Mouse (Mus musculus): Measurements from ENCODE around the gene Hist1h1t.
"Not testable (repeated sequence)": the region's sequence is repeated elsewhere in the genome, so short reads cannot be mapped to it uniquely, and the experiment has no call there.

Hist1h1t gene

DNA sequence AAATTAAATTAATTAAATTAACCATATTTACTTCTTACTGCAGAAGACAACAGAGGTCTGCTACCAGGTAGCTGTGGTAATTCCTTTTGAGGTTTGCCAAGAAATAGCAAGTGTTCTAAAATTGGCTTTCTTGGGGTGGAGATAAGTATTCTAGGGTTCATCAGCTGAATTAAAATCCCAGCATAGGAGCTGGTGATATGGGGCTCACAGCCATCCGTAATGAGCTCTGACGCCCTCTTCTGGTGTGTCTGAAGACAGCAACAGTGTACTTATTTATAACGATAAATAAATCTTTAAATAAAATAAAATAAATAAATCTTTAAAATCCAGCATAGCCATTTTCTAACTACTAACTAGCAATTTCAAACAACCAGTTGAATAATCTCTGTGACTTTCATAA, 4.2 kb downstream of the Hist1h1t start:
- DNase-seq (ENCODE audit: low spot score), result no peak

GRCm38 (mm10) chr13:23700786-23701520, 5.3 kb downstream of the Hist1h1t start:
- DNase-seq (ENCODE audit: low spot score), result peak; percentile 81

DNA sequence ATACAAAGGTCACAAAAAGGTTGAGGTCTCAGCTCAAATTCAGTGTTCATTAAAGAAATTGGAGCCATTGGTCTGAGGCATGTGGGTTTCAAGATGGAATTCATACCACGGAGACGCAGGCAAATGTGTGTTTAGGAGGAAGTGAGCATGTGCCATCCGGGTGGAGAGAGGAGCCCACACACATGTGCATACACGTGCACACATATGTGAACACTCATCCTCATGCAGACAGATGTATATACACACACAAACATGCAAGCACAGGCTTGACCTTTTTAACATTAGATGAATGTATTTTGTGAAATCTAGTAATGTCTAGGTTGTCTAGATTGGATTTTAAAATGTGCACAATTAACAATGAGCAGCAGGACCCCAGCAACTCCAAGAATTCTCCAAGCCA, 6.6 kb downstream of the Hist1h1t start:
- no peak for DNase-seq (ENCODE audit: low spot score)

- DNase-seq (ENCODE audit: low spot score), result not testable (repeated sequence)
Measured at GRCm38 (mm10) chr13:23702801-23703200, 7.2 kb downstream of the Hist1h1t start.

GRCm38 (mm10) chr13:23705751-23706356, 10.2 kb downstream of the Hist1h1t start:
- no peak for DNase-seq (ENCODE audit: low spot score)

DNA sequence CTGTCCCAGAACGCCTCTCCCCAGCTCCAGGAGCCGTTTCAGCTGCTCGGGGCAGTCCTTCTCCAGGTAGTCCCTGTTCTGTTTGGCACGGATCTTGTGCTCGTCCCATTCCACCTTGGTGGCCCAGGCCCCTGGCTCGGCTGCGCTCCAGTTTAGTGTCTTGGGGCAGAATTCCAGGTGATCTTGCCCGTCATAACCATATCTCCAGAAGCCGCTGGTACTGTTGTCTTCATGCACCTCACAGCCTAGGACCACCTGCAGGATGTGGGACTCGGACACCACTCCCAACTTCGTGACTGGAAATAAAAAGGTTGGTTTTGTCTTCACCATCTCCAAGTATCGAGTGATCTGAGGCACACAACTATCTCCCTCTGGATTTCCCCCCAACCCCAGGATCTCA, 11.2 kb downstream of the Hist1h1t start:
- no peak for DNase-seq (ENCODE audit: low spot score)

DNA sequence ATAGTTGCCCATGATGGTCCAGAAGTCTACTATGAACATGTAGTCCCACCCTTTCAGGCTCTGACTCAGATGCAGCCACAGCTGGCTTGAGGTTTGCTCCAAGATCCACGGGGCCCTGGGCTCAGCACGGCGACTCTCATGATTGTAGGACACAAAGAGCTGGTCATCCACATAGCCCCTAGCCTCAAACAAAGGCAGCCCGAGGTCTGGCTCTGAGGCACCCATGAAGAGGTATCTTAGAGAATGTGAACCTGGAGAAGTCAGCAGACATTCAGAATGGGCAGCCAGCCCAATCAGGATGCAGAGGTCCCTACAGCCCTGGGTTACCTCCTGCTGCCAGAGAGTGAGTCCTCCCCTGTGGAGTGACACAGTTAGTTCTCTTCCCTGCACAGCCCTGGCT, 12.4 kb downstream of the Hist1h1t start:
- no peak for DNase-seq (ENCODE audit: low spot score)

DNA sequence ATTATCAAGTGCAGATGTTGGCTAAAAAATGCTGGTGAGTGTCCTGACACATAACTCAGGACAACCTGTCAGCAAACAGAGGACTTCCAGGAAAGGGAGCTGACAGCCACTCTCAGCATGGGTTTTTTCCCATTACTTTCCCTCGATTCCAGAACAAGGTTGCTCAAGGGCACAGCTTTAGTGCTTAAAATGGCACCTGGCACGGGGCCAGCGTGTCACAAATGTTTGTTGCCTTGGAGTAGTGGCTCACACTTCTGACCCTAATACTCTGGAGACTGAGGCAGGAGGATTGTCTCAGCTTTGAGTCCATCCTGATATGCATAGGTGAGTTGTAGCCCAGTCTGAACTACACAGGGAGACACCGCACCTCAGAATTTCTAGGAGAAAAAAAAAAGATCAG, 13.0 kb downstream of the Hist1h1t start:
- DNase-seq (ENCODE audit: low spot score), result no peak

- peak; percentile 44 for DNase-seq (ENCODE audit: low spot score)
Measured at GRCm38 (mm10) chr13:23709714-23710373, 14.2 kb downstream of the Hist1h1t start.

GRCm38 (mm10) chr13:23710374-23711089, 14.9 kb downstream of the Hist1h1t start, which contains the start of gene Hfe:
Gene Hfe (minus strand): TSS chr13:23710854.
- peak; percentile 76 for DNase-seq (ENCODE audit: low spot score)

- DNase-seq (ENCODE audit: low spot score), result no peak
Measured at GRCm38 (mm10) chr13:23716261-23717042, 20.8 kb downstream of the Hist1h1t start.

DNA sequence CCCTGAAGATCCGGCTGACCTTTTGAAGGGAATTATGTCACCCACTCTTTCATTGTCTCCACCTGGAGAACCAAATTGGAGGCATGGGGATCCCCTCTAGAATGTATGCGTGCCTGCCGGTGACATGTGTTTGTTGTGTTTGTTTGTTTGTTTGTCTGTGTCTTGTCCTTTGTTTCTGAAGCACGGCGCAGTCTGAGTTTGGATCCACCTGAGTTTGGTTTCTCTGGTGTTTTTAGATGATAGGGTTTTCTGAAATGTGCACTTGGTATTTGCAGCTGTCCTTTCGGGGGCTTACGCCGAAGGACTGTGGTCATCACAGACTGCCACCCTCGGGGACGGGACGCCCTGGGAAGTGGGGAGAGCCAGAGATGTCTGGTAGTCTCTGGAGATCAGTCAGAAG, 21.6 kb downstream of the Hist1h1t start:
- DNase-seq (ENCODE audit: low spot score), result no peak

DNA sequence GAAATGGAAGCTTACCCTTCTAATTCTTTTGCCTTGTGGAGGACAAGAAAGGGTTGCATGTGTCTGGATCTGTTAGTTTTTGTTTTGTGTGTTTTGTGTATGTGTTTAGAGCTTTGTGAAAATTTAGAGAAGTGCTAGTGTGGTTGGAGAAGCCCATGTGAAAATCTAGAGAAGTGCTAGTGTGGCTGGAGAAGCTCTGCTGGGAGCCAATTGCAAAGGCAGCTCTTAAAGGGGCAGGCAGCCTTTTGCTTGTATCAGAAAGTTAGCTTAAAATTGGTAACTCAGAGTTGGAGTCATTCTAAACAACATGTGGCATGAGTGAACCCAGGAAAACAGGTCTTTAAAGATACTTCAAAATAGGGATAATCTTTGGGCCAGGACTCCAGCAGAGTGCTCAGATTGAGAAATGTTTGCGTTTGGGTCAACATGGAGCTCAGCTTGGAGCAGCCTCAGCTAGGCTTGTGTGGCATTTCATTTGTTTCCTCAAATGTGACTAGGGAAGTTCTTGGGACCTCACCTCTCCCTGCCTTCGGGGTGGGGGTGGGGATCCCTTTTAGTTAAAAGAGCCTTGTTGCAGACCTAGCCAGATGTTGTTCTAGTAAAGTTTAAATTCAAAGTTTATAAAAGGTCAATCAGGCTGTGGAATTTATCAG, 22.1 kb downstream of the Hist1h1t start:
- not testable (repeated sequence) for DNase-seq (ENCODE audit: low spot score)

DNA sequence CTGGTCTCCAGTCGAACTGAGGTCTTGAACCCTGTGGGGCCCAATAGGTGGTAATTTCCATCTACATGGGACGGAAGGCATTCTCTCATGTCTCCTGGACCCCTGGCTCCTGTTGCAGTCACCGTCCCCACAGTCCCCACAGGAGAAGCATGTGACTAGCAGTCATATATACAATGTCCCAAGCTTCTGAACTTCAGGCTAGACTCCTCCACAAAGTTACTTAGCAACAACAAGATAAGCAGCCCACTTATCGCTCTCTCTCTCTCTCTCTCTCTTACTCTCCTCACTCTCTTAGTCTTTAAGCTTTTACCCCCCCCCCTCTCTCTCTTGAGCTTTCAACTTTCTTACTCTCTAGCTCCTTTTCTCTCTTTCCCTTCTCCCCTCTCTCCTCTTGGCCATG, 28.6 kb downstream of the Hist1h1t start:
- DNase-seq (ENCODE audit: low spot score), result no peak

DNA sequence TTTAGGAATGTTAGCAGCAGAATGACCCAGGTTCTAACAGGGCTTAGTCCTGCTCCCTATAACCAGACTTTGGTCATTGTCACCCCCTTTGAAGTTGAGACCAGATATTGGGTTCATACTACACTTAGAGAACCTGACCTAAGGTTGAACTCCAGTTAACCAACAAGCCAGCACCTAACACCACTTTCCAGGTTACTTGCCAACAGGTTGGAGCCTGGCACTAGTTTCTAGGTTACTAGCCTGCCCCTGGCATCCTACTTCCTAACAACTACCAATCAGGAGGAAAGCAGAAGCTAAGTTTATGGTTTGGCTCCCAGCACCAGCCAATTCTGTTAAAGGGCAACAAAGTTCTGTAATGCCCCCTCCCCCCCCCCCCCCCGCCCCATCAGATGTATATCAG, 29.6 kb downstream of the Hist1h1t start:
- no peak for DNase-seq (ENCODE audit: low spot score)

DNA sequence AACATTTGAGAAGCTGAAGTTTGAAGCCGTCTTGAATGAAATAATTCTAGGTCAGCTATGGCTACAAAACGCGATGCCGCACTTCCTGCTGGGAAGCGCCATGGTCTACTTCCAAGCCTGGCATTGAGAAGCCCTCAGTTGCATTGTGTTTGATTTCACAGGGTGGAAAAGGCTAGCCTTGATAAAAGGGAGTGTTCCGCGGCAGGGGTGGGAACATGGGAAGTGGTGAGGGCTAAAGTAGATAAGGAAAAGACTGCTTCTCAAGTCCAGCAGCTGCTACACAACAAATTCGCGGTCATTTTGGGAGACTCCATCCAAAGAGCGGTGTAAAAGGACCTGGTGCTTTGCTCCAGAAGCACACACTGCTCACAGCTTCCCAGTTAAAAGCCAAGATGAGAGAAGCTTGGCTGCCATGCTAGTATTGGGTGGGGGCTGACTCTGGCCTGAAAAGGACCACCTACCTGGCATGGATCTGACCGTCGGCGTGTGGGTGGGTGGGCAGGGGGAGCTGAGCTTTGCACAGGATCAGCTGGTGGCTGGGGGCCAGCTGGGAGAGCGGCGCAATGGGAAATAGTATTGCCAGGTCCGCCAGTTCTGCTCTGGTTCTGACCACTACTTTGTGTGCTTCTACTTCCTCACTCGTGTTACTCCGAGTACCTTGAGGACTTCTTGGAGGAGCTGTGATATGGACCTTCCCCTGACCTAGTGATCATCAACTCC, 33.0 kb downstream of the Hist1h1t start:
- DNase-seq (ENCODE audit: low spot score), result no peak

DNA sequence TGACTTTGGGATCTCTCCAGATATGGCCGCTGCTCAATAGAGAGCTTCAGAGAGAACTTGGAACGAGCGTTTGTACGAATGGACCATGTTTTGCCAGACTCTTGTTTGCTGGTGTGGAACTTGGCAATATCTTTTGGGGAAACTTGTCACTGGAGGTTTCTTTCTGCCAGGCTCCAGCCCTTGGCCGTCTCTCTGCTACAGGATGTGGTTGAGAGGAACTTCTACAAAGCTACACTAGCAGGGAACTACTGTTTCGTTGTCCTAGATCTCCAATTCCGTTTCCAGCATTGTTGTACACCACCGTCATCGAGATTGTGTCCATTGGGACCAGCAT, 33.5 kb downstream of the Hist1h1t start:
- no peak for DNase-seq (ENCODE audit: low spot score)

GRCm38 (mm10) chr13:23729706-23730105, 34.1 kb downstream of the Hist1h1t start:
- no peak for DNase-seq (ENCODE audit: low spot score)

GRCm38 (mm10) chr13:23730479-23730878, 34.9 kb downstream of the Hist1h1t start:
- DNase-seq (ENCODE audit: low spot score), result no peak

GRCm38 (mm10) chr13:23732156-23732804, 36.7 kb downstream of the Hist1h1t start:
- peak; percentile 52 for DNase-seq (ENCODE audit: low spot score)
